Mouse (Mus musculus) CH12.LX (cell line): ENCODE data around the gene Ptprm. TPM values are rescaled to one million over a fixed set of nuclear protein-coding genes. Genes with fewer than 3 reads are reported as not detected.

Source experiments
- DNase-seq: peaks from one replicate; pipeline ENCODE4 v3.0.0-alpha.2; 2013; ENCODE audit errors: extremely low read depth
- H3K27ac ChIP-seq: 2 replicates; pipeline ENCODE4 v1.5.1; 2012; ENCODE audit warnings: low read depth, mild to moderate bottlenecking, control low read depth, moderate library complexity; ENCODE audit not compliant: insufficient read depth
- H3K27me3 ChIP-seq: replicated peaks from 2 replicates; pipeline ENCODE3; 2012; ENCODE audit warnings: inconsistent platforms
- H3K36me3 ChIP-seq, 2 experiments: replicated peaks in 1 of 2; 2 replicates each; pipeline versions ENCODE3 to v1.6.1; 2012; ENCODE audit warnings: inconsistent platforms in 1 of 2, low read length in 1 of 2, mild to moderate bottlenecking in 1 of 2, mixed read lengths in 1 of 2, moderate library complexity in 1 of 2; ENCODE audit not compliant: control insufficient read depth in 1 of 2, insufficient read depth in 1 of 2
- H3K4me1 ChIP-seq, 2 experiments: 2 replicates each; pipeline ENCODE4 v1.6.1; 2012; ENCODE audit warnings: inconsistent platforms in 1 of 2, moderate library complexity in 1 of 2; ENCODE audit not compliant: insufficient read depth in 2 of 2, control insufficient read depth in 1 of 2
- H3K4me2 ChIP-seq: 2 replicates; pipeline ENCODE4 v1.6.1; 2012; ENCODE audit warnings: low read depth, mild to moderate bottlenecking, control low read depth; ENCODE audit not compliant: poor library complexity, insufficient read depth, severe bottlenecking
- H3K4me3 ChIP-seq, 3 experiments: fragments of 150-350 bp in 1 of 3; sonication (generic) in 1 of 3; replicated peaks in 1 of 3; 2 replicates each; pipeline versions ENCODE3 to v1.5.1; 2011 to 2012; ENCODE audit warnings: low read depth in 2 of 3, low read length in 2 of 3, mild to moderate bottlenecking in 2 of 3, moderate library complexity in 2 of 3, control low read depth in 1 of 3, improper control_type of control experiment in 1 of 3, inconsistent platforms in 1 of 3, mixed read lengths in 1 of 3; ENCODE audit not compliant: poor library complexity in 1 of 3
- H3K79me2 ChIP-seq: replicated peaks from 2 replicates; pipeline ENCODE4 v1.6.1; 2012; ENCODE audit warnings: mild to moderate bottlenecking, moderate library complexity; ENCODE audit not compliant: control insufficient read depth, poor library complexity, insufficient read depth, severe bottlenecking; ENCODE audit errors: extremely low read depth
- H3K9ac ChIP-seq: 2 replicates; pipeline ENCODE4 v1.6.1; 2012; ENCODE audit warnings: low read depth, mild to moderate bottlenecking, control low read depth, moderate library complexity; ENCODE audit not compliant: insufficient read depth
- H3K9me3 ChIP-seq: replicated peaks from 2 replicates; pipeline ENCODE3; 2012; ENCODE audit warnings: low read length, inconsistent platforms, mixed read lengths
- CHD1 ChIP-seq: IDR thresholded peaks from 2 replicates; pipeline ENCODE4 v1.6.1; 2012; ENCODE audit warnings: low read depth, low read length, improper control_type of control experiment, inconsistent platforms
- CHD2 ChIP-seq: IDR thresholded peaks from 2 replicates; pipeline ENCODE4 v1.6.1; 2011; ENCODE audit warnings: low read length, improper control_type of control experiment
- E2F4 ChIP-seq: IDR thresholded peaks from 2 replicates; pipeline ENCODE4 v1.6.1; 2011; ENCODE audit warnings: low read depth, low read length, improper control_type of control experiment; ENCODE audit not compliant: insufficient replicate concordance
- ELF1 ChIP-seq: IDR thresholded peaks from 2 replicates; pipeline ENCODE4 v1.6.1; 2014; ENCODE audit warnings: low read depth, mild to moderate bottlenecking, inconsistent platforms, low read length, improper control_type of control experiment
- EP300 ChIP-seq: IDR thresholded peaks from 2 replicates; pipeline ENCODE4 v1.6.1; 2011; ENCODE audit warnings: low read length, improper control_type of control experiment
- ETS1 ChIP-seq: conservative IDR thresholded peaks from 2 replicates; pipeline ENCODE4 v1.6.1; 2012; ENCODE audit warnings: low read depth, mild to moderate bottlenecking, inconsistent platforms, low read length, improper control_type of control experiment, moderate library complexity
- GABPA ChIP-seq: IDR thresholded peaks from 2 replicates; pipeline ENCODE4 v1.6.1; 2012; ENCODE audit warnings: low read depth, low read length, improper control_type of control experiment, inconsistent platforms; ENCODE audit not compliant: insufficient replicate concordance
- JUN ChIP-seq: IDR thresholded peaks from 2 replicates; pipeline ENCODE4 v1.6.1; 2011; ENCODE audit warnings: low read depth, mild to moderate bottlenecking, low read length, improper control_type of control experiment, moderate library complexity; ENCODE audit not compliant: insufficient read depth
- MAX ChIP-seq: IDR thresholded peaks from 2 replicates; pipeline ENCODE4 v1.6.1; 2011; ENCODE audit warnings: low read length, improper control_type of control experiment
- MEF2A ChIP-seq: IDR thresholded peaks from 2 replicates; pipeline ENCODE4 v1.6.1; 2014; ENCODE audit warnings: low read depth, mild to moderate bottlenecking, inconsistent platforms, low read length, improper control_type of control experiment, borderline replicate concordance
- MXI1 ChIP-seq: IDR thresholded peaks from 2 replicates; pipeline ENCODE4 v1.6.1; 2011; ENCODE audit warnings: mild to moderate bottlenecking, low read depth, low read length, improper control_type of control experiment
- NELFE ChIP-seq: IDR thresholded peaks from 2 replicates; pipeline ENCODE4 v1.6.1; 2011; ENCODE audit warnings: low read depth, low read length, improper control_type of control experiment
- POLR2A ChIP-seq: IDR thresholded peaks from 2 replicates; pipeline ENCODE4 v1.6.1; 2011; ENCODE audit warnings: low read depth, mild to moderate bottlenecking, improper control_type of control experiment, low read length
- POLR2AphosphoS2 ChIP-seq: IDR thresholded peaks from 2 replicates; pipeline ENCODE4 v1.6.1; 2011; ENCODE audit warnings: low read depth, low read length, improper control_type of control experiment
- RAD21 ChIP-seq: IDR thresholded peaks from 2 replicates; pipeline ENCODE4 v1.6.1; 2011; ENCODE audit warnings: low read depth, mild to moderate bottlenecking, low read length, improper control_type of control experiment, moderate library complexity
- RCOR1 ChIP-seq: conservative IDR thresholded peaks from 2 replicates; pipeline ENCODE4 v1.6.1; 2012; ENCODE audit warnings: low read depth, mild to moderate bottlenecking, inconsistent platforms, low read length, improper control_type of control experiment
- TBP ChIP-seq: conservative IDR thresholded peaks from 2 replicates; pipeline ENCODE4 v1.6.1; 2011; ENCODE audit warnings: low read depth, low read length, improper control_type of control experiment
- TCF12 ChIP-seq: IDR thresholded peaks from 2 replicates; pipeline ENCODE4 v1.6.1; 2014; ENCODE audit warnings: low read depth, mild to moderate bottlenecking, inconsistent platforms, low read length, improper control_type of control experiment
- UBTF ChIP-seq: IDR thresholded peaks from 2 replicates; pipeline ENCODE4 v1.6.1; 2012; ENCODE audit warnings: low read depth, mild to moderate bottlenecking, inconsistent platforms, low read length, improper control_type of control experiment, moderate library complexity
- USF1 ChIP-seq: IDR thresholded peaks from 2 replicates; pipeline ENCODE4 v1.6.1; 2014; ENCODE audit warnings: low read depth, mild to moderate bottlenecking, inconsistent platforms, low read length, improper control_type of control experiment
- USF2 ChIP-seq: conservative IDR thresholded peaks from 2 replicates; pipeline ENCODE4 v1.6.1; 2011; ENCODE audit warnings: low read depth, low read length, improper control_type of control experiment
- dilution Hi-C: fragments of 300-500 bp; cut with MboI; formaldehyde crosslinking; loops from 2 replicates; pipeline ENCODE4 v1.14.3; 2020; ENCODE audit warnings: low sequenced_read_pairs; ENCODE audit not compliant: extremely low pct_unique_long_range_greater_than_20kb, extremely low pct_ligation_motif_present
- in situ Hi-C: fragments of 300-500 bp; cut with MboI; formaldehyde crosslinking; loops from 3 replicates; pipeline ENCODE4 v1.14.3; 2019; ENCODE audit warnings: low sequenced_read_pairs, low pct_ligation_motif_present, low pct_unique_long_range_greater_than_20kb, mixed read lengths
- polyA plus RNA-seq: library from polyadenylated mRNA; unstranded; fragments of >175 nt; gene quantifications from 2 replicates; pipeline ENCODE4 v1.2.1, GENCODE M21; 2012; ENCODE audit warnings: low read depth; ENCODE audit not compliant: insufficient read length
- total RNA-seq, 2 experiments: library from RNA; depleted of rRNA; stranded (reverse); fragments of 300-350 nt in 1 of 2; fragments of >200 nt in 1 of 2; gene quantifications; 2 replicates each; pipeline ENCODE4 v1.2.3; 2012 to 2014

The Ptprm gene
- total and polyA plus RNA-seq, 3 experiments, result not detected

DNA sequence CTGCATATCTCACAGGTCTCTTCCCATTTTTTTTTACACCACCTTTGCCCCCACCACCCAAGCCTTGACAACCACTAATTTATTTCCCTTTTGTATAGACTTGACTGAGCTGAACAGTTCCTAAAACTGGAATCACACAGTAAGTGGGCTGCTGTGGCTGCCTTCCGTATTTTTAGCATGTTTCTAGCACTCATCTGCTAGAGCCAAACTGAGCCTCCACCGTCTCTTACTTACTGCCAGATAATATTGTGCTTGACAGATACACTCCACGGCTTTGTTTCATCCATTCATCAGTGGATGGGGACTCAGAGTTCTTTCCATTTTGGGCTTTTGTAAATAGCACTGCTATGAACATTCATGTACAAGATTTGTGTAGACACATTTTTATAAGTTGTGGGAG is 381.3 kb downstream of the Ptprm start:
- no peak for DNase-seq
- Histone ChIP-seq H3K9me3 (peaks cover 67% of the 10 kb centered on the region), H3K27me3 (no peaks in the 10 kb centered on the region), H3K4me1 (no peaks in the 10 kb centered on the region), H3K4me2 (no peak overlapping the region), H3K79me2 (no peaks in the 10 kb centered on the region), H3K4me3 (no peak overlapping the region), H3K9ac (no peak overlapping the region), H3K36me3 (no peaks in the 10 kb centered on the region), H3K27ac (no peak overlapping the region)
- in situ Hi-C loops, result no loop called here
- TF ChIP-seq GABPA (no peak), RAD21 (no peak), UBTF (no peak), MAX (no peak), CHD1 (no peak), POLR2AphosphoS2 (no peak), NELFE (no peak)
- dilution Hi-C loops, result no loop called here

- no peaks in the 10 kb centered on the region for H3K27me3 ChIP-seq
- H3K9me3 ChIP-seq, result peaks cover 67% of the 10 kb centered on the region
- no peak overlapping the region for H3K4me2 ChIP-seq
- no peaks in the 10 kb centered on the region for H3K36me3 ChIP-seq
- H3K9ac ChIP-seq, result no peak overlapping the region
- H3K4me3 ChIP-seq, result no peak overlapping the region
- no peak overlapping the region for H3K27ac ChIP-seq
- dilution Hi-C loops, result no loop called here
- no peak for DNase-seq
- TF ChIP-seq CHD2 (no peak), ETS1 (no peak), RAD21 (no peak), RCOR1 (no peak), JUN (no peak), USF1 (no peak), TCF12 (no peak), NELFE (no peak), EP300 (no peak), USF2 (no peak), TBP (no peak), POLR2A (no peak), ELF1 (no peak), MXI1 (no peak), MEF2A (no peak), E2F4 (no peak)
- H3K4me1 ChIP-seq, result no peaks in the 10 kb centered on the region
- in situ Hi-C loops, result no loop called here
- H3K79me2 ChIP-seq, result no peaks in the 10 kb centered on the region
Observed at GRCm38 (mm10) chr17:66960986-66961385, 393.3 kb downstream of the Ptprm start.
